Mouse (Mus musculus) ES-Bruce4 (cell line): ENCODE measurements around the gene Slc9a2. TPM values are rescaled to one million over a fixed set of nuclear protein-coding genes. Genes with fewer than 3 reads are reported as not detected.

Source experiments
- H3K27ac ChIP-seq: 2 replicates; pipeline ENCODE4 v1.5.1; 2012; ENCODE audit warnings: low read length, inconsistent platforms; ENCODE audit not compliant: insufficient read depth
- H3K27me3 ChIP-seq: 2 replicates; pipeline ENCODE4 v1.6.1; 2012; ENCODE audit warnings: mild to moderate bottlenecking, low read length, inconsistent platforms; ENCODE audit not compliant: control insufficient read depth, poor library complexity, insufficient read depth, severe bottlenecking
- H3K36me3 ChIP-seq: 2 replicates; pipeline ENCODE4 v1.6.1; 2012; ENCODE audit warnings: inconsistent platforms, mild to moderate bottlenecking, low read length, moderate library complexity; ENCODE audit not compliant: control insufficient read depth, poor library complexity, insufficient read depth, severe bottlenecking
- H3K4me1 ChIP-seq: one replicate; pipeline ENCODE4 v1.8.1; 2011; ENCODE audit warnings: low read length; ENCODE audit not compliant: control insufficient read depth, insufficient read depth
- H3K4me3 ChIP-seq: 2 replicates; pipeline ENCODE4 v1.5.1; 2011; ENCODE audit warnings: low read depth, mild to moderate bottlenecking, low read length
- H3K9ac ChIP-seq: 2 replicates; pipeline ENCODE4 v1.6.1; 2012; ENCODE audit warnings: low read depth, mild to moderate bottlenecking, inconsistent platforms; ENCODE audit not compliant: poor library complexity, severe bottlenecking
- H3K9me3 ChIP-seq: replicated peaks from 2 replicates; pipeline ENCODE4 v1.6.1; 2012; ENCODE audit warnings: mild to moderate bottlenecking, low read length, inconsistent platforms; ENCODE audit not compliant: control insufficient read depth, poor library complexity, insufficient read depth, severe bottlenecking
- CTCF ChIP-seq: IDR thresholded peaks from one replicate; pipeline ENCODE4 v1.8.1; 2011; ENCODE audit warnings: low read depth, low read length
- EP300 ChIP-seq: IDR thresholded peaks from 2 replicates; pipeline ENCODE4 v1.6.1; 2011; ENCODE audit warnings: low read depth, low read length; ENCODE audit not compliant: insufficient read depth
- POLR2A ChIP-seq: IDR thresholded peaks from one replicate; pipeline ENCODE4 v1.8.1; 2011; ENCODE audit warnings: low read length; ENCODE audit not compliant: insufficient read depth
- polyA plus RNA-seq: library from polyadenylated mRNA; stranded (reverse); fragments of >200 nt; gene quantifications from 2 replicates; pipeline ENCODE4 v1.2.4, GENCODE M21; 2011; ENCODE audit warnings: low read depth; ENCODE audit not compliant: missing spikeins, insufficient read depth, insufficient read length

The Slc9a2 gene
- polyA plus RNA-seq, 1 experiment, result not detected

DNA sequence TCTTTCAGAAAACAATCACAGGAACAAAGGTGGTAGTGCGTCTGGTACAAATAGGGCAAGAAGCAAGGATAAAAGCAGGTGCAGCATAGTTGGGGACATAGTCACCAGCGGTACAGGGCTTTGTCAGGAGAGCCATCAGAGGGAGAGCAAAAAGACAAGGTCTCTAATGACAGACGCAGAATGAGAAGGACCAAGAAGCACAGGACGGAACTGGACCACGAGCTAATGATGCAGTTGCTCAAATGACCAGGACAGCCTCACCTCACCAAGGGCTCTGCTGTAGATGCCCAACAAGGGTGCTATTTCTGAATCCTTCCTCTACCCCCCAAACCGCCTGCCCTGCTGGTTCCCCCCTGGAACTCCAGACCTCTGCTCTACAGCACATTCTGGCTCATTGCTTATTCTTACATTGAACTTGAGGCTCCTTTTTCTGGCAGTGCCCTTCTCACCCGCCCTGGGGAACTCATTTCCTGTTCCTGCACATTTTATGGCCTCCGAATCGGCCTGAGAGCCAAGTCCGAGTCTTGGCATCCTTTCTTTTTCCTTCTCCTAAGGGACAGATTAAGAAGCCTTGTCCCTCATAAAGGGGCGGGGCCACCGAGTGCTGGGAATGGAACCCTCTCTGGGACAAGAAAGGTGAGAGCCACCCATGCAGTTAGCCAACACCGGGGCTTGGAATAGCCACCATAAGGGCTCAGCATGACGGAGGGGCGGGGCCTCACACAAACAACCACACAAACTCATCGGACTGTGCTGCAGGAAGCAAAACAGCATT, 134.9 kb downstream of the Slc9a2 start:
- H3K36me3 ChIP-seq, result no peaks in the 10 kb centered on the region
- H3K9me3 ChIP-seq, result no peaks in the 10 kb centered on the region
- H3K27me3 ChIP-seq, result no peaks in the 10 kb centered on the region
- no peak for TF ChIP-seq CTCF
- no peak for TF ChIP-seq POLR2A
- no peak for TF ChIP-seq EP300
- no peak overlapping the region for H3K4me3 ChIP-seq
- H3K4me1 ChIP-seq, result no peaks in the 10 kb centered on the region
- H3K27ac ChIP-seq, result no peak overlapping the region
- H3K9ac ChIP-seq, result no peak overlapping the region

Other genes with a start within 250 kb of the Slc9a2 start
- gene Il18r1, start 215.0 kb upstream of the Slc9a2 start, polyA plus RNA-seq, result not detected in 2 replicates
- not detected in 2 replicates for gene Il18rap, start 165.2 kb upstream of the Slc9a2 start, polyA plus RNA-seq
- not detected in 2 replicates for gene Slc9a4, start 100.5 kb upstream of the Slc9a2 start, polyA plus RNA-seq
- 1.4 and 1.6 TPM in 2 replicates for gene Mfsd9, start 110.1 kb downstream of the Slc9a2 start, polyA plus RNA-seq
- not detected in 2 replicates for gene Tmem182, start 125.0 kb downstream of the Slc9a2 start, polyA plus RNA-seq